Mouse (Mus musculus) layer of hippocampus, postnatal 36 days (tissue): Measurements from ENCODE around the gene Gtpbp10. TPM values are rescaled to one million over a fixed set of nuclear protein-coding genes. Genes with fewer than 3 reads are reported as not detected.

Experiments used
- DNase-seq, 2 experiments: peaks; one replicate each; pipeline ENCODE4 v3.0.0; 2022
- total RNA-seq, 2 experiments: library from RNA; stranded (reverse); gene quantifications; 2 replicates each; pipeline ENCODE4 v1.2.3; 2021

The Gtpbp10 gene
- total RNA-seq, 2 experiments from 2014 or later = 11.0 to 11.2 TPM

DNA sequence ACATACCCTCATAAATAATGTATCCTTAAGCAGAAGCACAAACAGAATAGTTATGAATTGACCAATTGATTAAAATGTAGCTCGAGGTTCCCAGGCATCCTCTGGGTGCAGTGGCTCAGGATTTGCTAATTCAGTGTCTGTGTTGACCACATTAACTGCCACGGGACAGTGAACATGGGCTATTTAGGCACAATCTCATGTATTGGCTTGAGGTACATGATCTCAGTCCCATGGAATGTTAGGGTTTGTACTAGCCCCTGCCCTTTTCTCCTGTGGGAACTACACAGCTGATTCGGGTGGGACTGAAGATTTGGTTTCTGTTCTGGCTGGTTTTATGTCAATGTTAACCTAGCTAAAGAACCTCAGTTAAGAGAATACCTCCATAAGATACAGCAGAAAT lies 62.9 kb downstream of the Gtpbp10 start:
- no peak for DNase-seq

DNA sequence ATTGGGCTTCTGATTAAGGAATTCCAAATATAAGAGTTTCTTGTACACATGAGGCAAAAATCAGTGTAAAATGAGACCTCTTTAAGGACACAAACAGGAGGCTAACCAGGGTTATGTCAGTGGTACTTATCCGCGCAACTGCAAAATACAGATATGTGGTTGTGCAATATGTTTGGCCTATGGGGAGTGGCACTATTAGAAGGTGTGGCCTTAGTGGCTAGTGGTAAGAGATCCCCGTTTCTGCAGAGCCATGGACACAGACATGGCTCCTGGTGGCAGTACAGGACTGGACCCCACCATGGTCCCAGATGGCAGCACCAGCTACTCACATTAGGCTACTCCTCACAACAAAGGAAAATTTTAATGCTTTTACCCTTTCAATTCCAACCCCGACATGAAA lies 64.3 kb downstream of the Gtpbp10 start:
- DNase-seq = no peak

GRCm38 (mm10) chr5:5494269-5495005 lies 64.9 kb downstream of the Gtpbp10 start:
- DNase-seq = peak; percentile 17 to 21

- no peak for DNase-seq
These were observed 67.2 kb downstream of the Gtpbp10 start for GRCm38 (mm10) chr5:5492163-5492562.

Other genes with a start within 250 kb of the Gtpbp10 start
- 100 to 1,000 TPM; 254 to 260 TPM for gene Cdk14, start 139.2 kb downstream of the Gtpbp10 start, total RNA-seq
- not detected for gene 1700015F17Rik, start 80.4 kb downstream of the Gtpbp10 start, total RNA-seq
- 10 to 100 TPM; 26.9 to 30.3 TPM for gene Cldn12, start 44.6 kb downstream of the Gtpbp10 start, total RNA-seq
- gene Gm8773, start 14.3 kb upstream of the Gtpbp10 start, total RNA-seq = not detected
- 10 to 100 TPM; 14.5 to 17.3 TPM for gene Cfap69, start 104.7 kb upstream of the Gtpbp10 start, total RNA-seq
- gene Steap2, start 135.0 kb upstream of the Gtpbp10 start, total RNA-seq = 1 to 10 TPM; 6.2 to 6.7 TPM
- under 1 TPM in 1 of 2 experiments, not detected in 1; 0.61 TPM for gene Steap1, start 189.8 kb upstream of the Gtpbp10 start, total RNA-seq